Mouse (Mus musculus) adrenal gland, postnatal 25 days (tissue): ENCODE measurements around the gene Kirrel. TPM values are rescaled to one million over a fixed set of nuclear protein-coding genes. Genes with fewer than 3 reads are reported as not detected.
A peak's percentile ranks its signal among the peaks of the same experiment; 100 is the strongest.

Experiments
- DNase-seq: peaks from one replicate; pipeline ENCODE4 v3.0.0; 2021; ENCODE audit warnings: mixed read lengths
- total RNA-seq: library from RNA; stranded (reverse); gene quantifications from 2 replicates; pipeline ENCODE4 v1.2.3, GENCODE M21; 2021

The Kirrel gene
- total RNA-seq, 1 experiment from 2014 or later: 18.1 TPM

DNA sequence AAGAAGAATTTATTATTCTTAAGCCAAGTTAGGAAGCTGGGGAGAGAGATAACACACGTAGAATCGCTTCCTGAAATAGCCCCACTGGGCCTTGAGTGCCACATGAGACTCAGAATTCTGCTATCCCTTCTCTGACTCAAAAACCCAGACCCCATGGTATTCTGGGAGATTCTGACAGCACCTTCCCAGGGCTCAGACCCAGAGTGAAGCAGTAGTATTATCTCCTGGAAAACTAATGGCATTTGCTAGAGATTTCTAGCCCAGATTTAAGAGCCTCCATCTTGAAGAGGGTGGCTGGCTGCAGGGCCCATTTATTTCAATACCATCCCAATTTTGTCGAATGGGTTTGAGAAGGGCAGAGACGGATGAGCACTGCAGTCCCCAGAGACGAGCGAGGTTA is 6.9 kb downstream of the Kirrel start:
- no peak for DNase-seq

GRCm38 (mm10) chr3:87165291-87165881 is 9.2 kb downstream of the Kirrel start:
- DNase-seq: no peak

- DNase-seq: no peak
These were observed 10.3 kb downstream of the Kirrel start for GRCm38 (mm10) chr3:87164099-87164815.

DNA sequence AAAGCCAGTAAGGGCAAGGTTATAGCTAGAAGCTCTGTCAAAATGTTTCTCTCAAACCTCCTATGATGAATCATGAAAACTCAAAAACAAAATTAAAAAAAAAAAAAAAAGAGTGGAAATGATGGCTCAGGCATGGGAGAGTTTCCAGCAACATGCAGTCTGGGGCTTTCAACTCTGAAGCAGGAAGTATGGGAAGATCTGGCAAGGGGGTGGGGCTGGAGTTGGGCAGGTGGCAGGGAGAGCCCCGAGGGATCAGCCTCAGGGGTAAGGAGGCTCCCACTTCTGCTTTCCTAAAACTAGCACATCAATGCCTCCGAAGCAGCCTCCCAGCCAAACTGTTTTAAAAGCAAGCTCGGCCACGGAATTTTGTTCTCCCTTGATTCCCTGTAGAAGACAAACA is 11.4 kb downstream of the Kirrel start:
- DNase-seq: no peak

DNA sequence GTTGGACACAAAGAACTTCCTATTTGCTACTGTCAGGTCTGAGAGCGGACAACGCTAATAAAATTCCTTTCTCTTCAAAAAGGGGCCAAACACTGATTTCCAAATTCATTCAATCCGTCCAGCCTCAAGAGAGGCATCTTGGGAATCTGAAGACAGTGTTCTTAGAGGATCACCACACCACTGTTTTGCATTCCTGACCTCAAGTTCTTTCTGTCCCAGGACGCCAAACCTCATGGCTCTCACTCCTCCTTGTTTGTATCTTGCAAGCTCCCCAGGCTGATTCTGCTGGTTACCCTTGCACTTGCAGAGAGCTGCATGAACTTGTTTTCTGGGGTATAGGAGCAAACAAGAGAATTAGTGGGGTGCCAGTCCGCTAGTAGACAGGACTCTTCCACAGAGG is 12.2 kb downstream of the Kirrel start:
- DNase-seq: no peak

- no peak for DNase-seq
These were observed 12.9 kb downstream of the Kirrel start for GRCm38 (mm10) chr3:87161601-87162000.

GRCm38 (mm10) chr3:87160819-87161509 is 13.6 kb downstream of the Kirrel start:
- no peak for DNase-seq

GRCm38 (mm10) chr3:87159190-87159589 is 15.4 kb downstream of the Kirrel start:
- DNase-seq: no peak

- DNase-seq: peak; percentile 57
These were observed 16.7 kb downstream of the Kirrel start for GRCm38 (mm10) chr3:87157767-87158291.

DNA sequence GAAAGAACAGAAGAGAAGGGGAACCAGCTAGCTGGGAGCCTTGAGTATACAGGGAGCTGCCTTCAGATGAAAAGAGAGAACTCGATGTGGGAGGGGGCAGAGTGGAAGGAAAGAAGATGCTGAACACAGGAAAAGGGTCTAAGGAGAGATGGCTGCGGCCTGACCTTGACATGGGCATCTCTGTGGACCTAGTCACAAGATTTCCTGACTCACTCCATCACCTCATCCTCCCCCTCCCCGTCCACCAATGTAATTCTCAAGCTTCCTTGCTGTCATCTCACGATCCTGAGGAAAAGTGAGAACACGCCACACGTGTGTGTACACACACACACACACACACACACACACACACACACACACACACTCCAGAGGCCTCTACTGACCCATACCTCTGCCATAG is 17.2 kb downstream of the Kirrel start:
- no peak for DNase-seq

- DNase-seq: no peak
These were observed 19.9 kb downstream of the Kirrel start for GRCm38 (mm10) chr3:87154398-87155287.

DNA sequence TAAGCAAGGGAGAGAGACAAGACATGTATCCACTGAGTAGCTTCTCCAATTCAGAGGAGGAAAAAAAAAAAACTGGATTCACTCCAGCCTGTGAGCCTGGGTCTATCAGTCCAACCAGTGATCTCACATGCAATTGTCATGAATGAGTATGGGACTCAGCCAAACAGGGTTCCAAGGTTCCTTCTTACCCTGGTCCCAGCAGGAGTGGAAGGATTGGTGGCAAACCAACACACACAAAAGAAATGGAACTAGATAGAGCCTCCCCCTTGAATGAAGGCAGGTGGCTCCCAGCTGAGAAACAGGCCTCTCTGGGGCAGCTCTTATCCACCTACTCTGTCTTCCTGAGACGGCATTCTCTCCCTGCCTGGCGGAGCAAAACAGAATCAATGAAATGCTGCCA is 21.5 kb downstream of the Kirrel start:
- no peak for DNase-seq

DNA sequence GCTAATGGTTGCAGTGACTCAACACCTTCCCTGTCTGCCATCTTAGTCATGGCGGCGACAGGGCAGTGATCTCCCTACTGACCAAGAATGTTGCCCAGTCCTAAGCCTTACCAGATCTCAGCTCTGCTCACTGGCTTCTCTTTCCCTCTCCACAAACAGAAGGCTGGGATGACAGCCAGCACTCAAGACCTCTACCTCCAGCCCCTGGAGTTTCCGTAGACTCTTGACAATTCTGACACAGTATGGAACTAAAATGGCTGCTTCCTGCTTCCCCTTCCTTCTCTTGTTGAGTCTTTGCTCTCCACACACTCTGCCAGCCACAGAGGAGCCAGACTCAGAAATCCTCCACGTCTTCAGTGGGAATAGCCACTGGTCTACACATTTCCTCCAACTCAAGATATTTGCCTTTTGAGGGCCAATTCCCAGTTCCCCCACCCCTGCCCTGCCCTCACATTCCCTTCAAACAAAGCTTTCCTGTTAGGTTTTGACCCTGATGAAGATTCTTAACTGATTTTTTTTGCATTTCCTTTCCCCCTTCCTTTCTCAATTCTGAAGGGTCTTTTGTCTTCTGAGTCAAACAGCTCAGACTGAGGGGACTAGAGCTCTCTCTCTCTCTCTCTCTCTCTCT is 22.3 kb downstream of the Kirrel start:
- no peak for DNase-seq

DNA sequence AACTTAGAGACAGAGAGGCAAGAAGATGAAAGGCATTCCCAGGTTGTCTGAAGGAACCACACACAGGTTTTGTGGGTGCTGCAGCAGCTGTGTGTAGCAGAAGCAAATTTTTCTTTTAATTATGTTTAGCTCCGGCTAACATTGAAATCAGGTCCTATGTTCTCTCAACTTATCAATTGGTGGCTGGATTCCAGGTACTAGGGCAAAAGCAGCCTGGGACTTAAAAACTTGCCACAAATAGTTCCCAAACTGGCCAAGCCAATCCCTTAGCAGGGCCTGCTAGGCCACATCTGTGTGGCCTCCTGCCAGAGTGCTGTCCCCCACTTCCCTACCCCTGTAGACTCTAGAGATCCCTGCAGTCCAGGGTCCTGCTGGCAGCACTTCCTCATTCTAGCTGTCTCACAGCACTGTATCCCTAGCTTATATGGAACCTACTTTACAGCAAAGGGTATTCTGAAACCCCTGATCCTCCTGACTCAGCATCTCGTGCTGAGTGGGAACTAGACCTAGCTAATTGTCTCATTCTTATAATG is 23.2 kb downstream of the Kirrel start:
- DNase-seq: no peak

DNA sequence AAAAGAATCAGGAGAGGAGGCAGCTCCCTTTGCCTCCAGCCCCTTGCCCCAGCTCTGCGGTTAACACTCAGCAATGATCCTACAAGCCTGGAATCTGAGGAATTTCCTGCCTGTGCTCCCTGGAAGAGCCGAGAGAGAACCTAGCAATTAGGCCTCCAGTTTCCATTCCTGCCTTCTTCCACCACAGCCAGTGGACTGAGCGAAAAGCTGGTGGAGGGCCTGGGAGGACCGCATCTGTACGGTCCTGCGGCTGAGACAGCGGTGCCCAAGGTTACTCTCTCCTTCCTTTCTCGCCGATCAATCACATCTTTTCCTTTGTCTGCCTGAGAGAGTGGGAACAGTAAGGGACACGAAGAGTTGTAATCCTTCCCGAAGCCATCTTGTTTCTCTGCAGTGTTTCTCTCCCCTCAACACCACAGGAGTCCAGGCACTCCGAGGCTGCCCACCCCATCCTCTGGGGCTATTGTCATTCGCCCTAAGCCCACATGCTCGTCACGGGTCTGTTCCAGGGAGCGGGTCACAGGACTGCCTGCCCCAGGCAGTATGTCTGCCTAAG is 23.8 kb downstream of the Kirrel start:
- DNase-seq: peak; percentile 42

GRCm38 (mm10) chr3:87150056-87150688 is 24.4 kb downstream of the Kirrel start:
- no peak for DNase-seq

DNA sequence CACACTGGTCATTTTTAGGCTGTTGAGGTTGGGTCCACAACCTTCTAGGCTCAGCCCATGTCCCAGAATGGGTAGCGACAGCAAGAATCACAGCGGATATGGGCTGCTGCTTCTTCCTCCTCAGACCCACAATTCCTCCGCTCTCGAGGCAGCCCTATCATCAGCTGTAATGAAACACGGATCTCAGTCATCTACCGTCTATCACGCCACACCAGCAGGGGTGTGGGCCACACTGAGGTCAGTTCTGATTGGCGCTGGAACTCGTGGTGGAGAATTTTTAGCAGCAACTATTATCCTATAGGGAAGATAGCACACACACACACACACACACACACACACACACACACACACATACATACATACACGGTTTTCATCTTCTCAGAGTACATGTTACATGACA is 25.1 kb downstream of the Kirrel start:
- no peak for DNase-seq

DNA sequence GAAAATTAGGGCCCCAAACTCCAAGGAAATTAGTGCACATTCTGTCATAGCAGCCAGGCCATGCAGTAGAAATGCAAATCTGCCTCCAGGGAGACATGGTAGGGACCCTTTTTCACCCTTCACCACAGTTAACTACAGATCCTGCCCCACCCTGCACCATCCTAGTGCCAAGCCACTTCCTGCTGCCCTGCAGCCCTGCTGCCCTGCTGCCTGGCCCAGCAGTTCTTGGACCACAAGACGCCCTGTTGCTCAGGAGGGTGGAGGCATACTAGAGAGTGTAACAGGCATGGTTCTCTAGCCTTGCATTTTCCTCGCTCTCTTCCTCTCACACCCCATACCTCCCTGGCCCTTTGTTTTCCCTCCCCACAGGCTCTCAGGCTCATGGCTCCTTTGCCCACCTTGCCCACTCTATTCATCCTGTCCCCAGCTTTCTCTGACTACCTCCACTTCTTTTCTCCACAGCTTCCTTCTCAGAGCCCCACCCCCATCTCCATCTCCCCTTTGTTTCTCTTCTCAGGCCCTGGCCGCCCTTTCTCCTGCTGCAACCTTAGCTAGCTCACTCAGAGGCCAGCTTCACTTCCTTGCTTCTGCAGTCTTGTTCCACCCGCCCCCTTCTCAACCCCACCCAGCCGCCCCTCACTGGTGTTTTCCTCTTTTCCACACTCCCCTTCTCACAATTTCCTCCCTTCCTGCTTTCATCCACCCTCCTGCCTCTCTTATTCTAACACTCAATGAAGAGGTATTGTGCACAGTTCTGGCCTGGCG is 29.9 kb downstream of the Kirrel start:
- no peak for DNase-seq

GRCm38 (mm10) chr3:87140284-87140683 is 34.3 kb downstream of the Kirrel start:
- DNase-seq: no peak

GRCm38 (mm10) chr3:87136782-87137181 is 37.8 kb downstream of the Kirrel start:
- no peak for DNase-seq
